ENCODE assay signal across 16 mouse cellular contexts in genomic region chr19:24103802-24104201, GRCm38 (mm10).
"Had no signal": no experiment of that assay in that cellular context is flagged by ENCODE, and none has a peak within 500 bp of the region (broad histone marks: within the 10 kb centered on the region; RNA-seq: fewer than 3 reads in every experiment).

No protein-coding gene starts in this region.

- H3K27ac ChIP-seq: liver, embryonic 15.5 days; lung, embryonic 15.5 days; macrophage; midbrain, embryonic 13.5 days; midbrain, embryonic 15.5 days; neural tube, embryonic 12.5 days; stomach, embryonic 15.5 days; stomach, postnatal 0 days had no signal

- ATAC-seq: liver, postnatal 0 days; midbrain, embryonic 13.5 days; midbrain, embryonic 15.5 days had no signal

- H3K9ac ChIP-seq: liver, embryonic 15.5 days; liver, postnatal 0 days; lung, embryonic 15.5 days; midbrain, embryonic 13.5 days; midbrain, embryonic 15.5 days; neural tube, embryonic 12.5 days; stomach, embryonic 15.5 days had no signal

- DNase-seq: liver, postnatal 0 days; lung, adult 2 months; right cerebral cortex, postnatal 14 days; thymus, adult 2 months; thymus, postnatal 25 days; thymus, postnatal 4 days had no signal

- H3K4me1 ChIP-seq: liver, embryonic 15.5 days; lung, embryonic 15.5 days; midbrain, embryonic 13.5 days; midbrain, embryonic 15.5 days; neural tube, embryonic 12.5 days; stomach, embryonic 15.5 days had no signal

- H3K4me3 ChIP-seq: liver, embryonic 15.5 days; lung, embryonic 15.5 days; megakaryocyte, embryonic 14.5 days; midbrain, embryonic 13.5 days; midbrain, embryonic 15.5 days; neural tube, embryonic 12.5 days; stomach, embryonic 15.5 days had no signal

- H3K9me3 ChIP-seq: liver, embryonic 15.5 days; lung, embryonic 15.5 days; megakaryocyte, embryonic 14.5 days; midbrain, embryonic 13.5 days; midbrain, embryonic 15.5 days; neural tube, embryonic 12.5 days; stomach, embryonic 15.5 days had no signal

- H3K4me2 ChIP-seq: liver, embryonic 15.5 days; lung, embryonic 15.5 days; midbrain, embryonic 11.5 days; midbrain, embryonic 13.5 days; midbrain, embryonic 15.5 days; neural tube, embryonic 12.5 days; stomach, embryonic 15.5 days had no signal

- H3K36me3 ChIP-seq: midbrain, embryonic 15.5 days had no signal

- H3K27me3 ChIP-seq: liver, embryonic 15.5 days; lung, embryonic 15.5 days; megakaryocyte, embryonic 14.5 days; midbrain, embryonic 13.5 days; midbrain, embryonic 15.5 days; neural tube, embryonic 12.5 days; stomach, embryonic 15.5 days had no signal
